Mouse (Mus musculus) heart, embryonic 10.5 days (tissue): ENCODE data around the gene Ssbp4. TPM values are rescaled to one million over a fixed set of nuclear protein-coding genes. Genes with fewer than 3 reads are reported as not detected.
A peak's percentile ranks its signal among the peaks of the same experiment; 100 is the strongest.

ENCODE experiments used
- DNase-seq: peaks from one replicate; pipeline ENCODE4 v3.0.0-alpha.2; 2017; ENCODE audit warnings: low spot score
- H3K27ac ChIP-seq: fragments of 300-500 bp; sonication (generic); 2 replicates; pipeline ENCODE4 v1.5.1; 2016; ENCODE audit warnings: mild to moderate bottlenecking
- H3K27me3 ChIP-seq: fragments of 300-500 bp; sonication (generic); 2 replicates; pipeline ENCODE4 v1.6.1; 2016; ENCODE audit warnings: mild to moderate bottlenecking; ENCODE audit not compliant: poor library complexity, insufficient read depth, severe bottlenecking
- H3K36me3 ChIP-seq: fragments of 300-500 bp; sonication (generic); 2 replicates; pipeline ENCODE4 v1.6.1; 2016; ENCODE audit warnings: mild to moderate bottlenecking, moderate library complexity
- H3K4me1 ChIP-seq: fragments of 300-500 bp; sonication (generic); 2 replicates; pipeline ENCODE4 v1.6.1; 2016; ENCODE audit warnings: mild to moderate bottlenecking
- H3K4me3 ChIP-seq: fragments of 300-500 bp; sonication (generic); 2 replicates; pipeline ENCODE4 v1.5.1; 2016; ENCODE audit warnings: mild to moderate bottlenecking, moderate library complexity
- H3K9me3 ChIP-seq: fragments of 300-500 bp; sonication (generic); 2 replicates; pipeline ENCODE4 v1.6.1; 2016; ENCODE audit warnings: mild to moderate bottlenecking, moderate library complexity
- WGBS: fragments of 180-500 bp; shearing (Covaris S2); methylation state at CpG from one replicate; pipeline ENCODE4 v1.1.7; 2016; 5-methylcytosine and 5-hydroxymethylcytosine counted together
- polyA plus RNA-seq: library from polyadenylated mRNA; unstranded; fragments of >200 nt; fragmentation: Nextera tagmentation; extraction: Ambion mirVana; gene quantifications from 2 replicates; pipeline ENCODE4 v1.2.1, GENCODE M21; 2016

Gene Ssbp4
- 67.3 and 107 TPM in 2 replicates for polyA plus RNA-seq

GRCm38 (mm10) chr8:70608749-70609367 lies at the start of gene Ssbp4:
Gene Ssbp4 (minus strand): TSS chr8:70608872.
- H3K4me1 ChIP-seq: peaks cover 60% of the 10 kb centered on the region
- no peaks in the 10 kb centered on the region for H3K9me3 ChIP-seq
- H3K4me3 ChIP-seq: peak within 1 kb of the TSS; percentile 83
- no peak for DNase-seq
- H3K36me3 ChIP-seq: peaks cover 3% of the 10 kb centered on the region; the same call in 1 of the 2 replicates
- H3K27me3 ChIP-seq: peaks cover 4% of the 10 kb centered on the region; the same call in 1 of the 2 replicates
- WGBS: 3% methylated on average over 26 of the region's 26 CpGs
- peak within 1 kb of the TSS; percentile 97 for H3K27ac ChIP-seq

- no peak overlapping the region for H3K4me3 ChIP-seq
- WGBS: 83% methylated on average over 2 of the region's 2 CpGs
- H3K27me3 ChIP-seq: no peaks in the 10 kb centered on the region
- H3K27ac ChIP-seq: peak overlapping the region; percentile 37; the same call in 1 of the 2 replicates
- H3K36me3 ChIP-seq: peaks cover 28% of the 10 kb centered on the region
- peaks cover 32% of the 10 kb centered on the region for H3K4me1 ChIP-seq
- DNase-seq: no peak
- no peaks in the 10 kb centered on the region for H3K9me3 ChIP-seq
These were observed 49.1 kb upstream of the Ssbp4 start for GRCm38 (mm10) chr8:70657739-70658138.

GRCm38 (mm10) chr8:70657214-70657613 lies 48.5 kb upstream of the Ssbp4 start:
- DNase-seq: no peak
- H3K36me3 ChIP-seq: peaks cover 33% of the 10 kb centered on the region
- no peak overlapping the region for H3K4me3 ChIP-seq
- 89% methylated on average over 3 of the region's 3 CpGs for WGBS
- H3K27me3 ChIP-seq: no peaks in the 10 kb centered on the region
- no peaks in the 10 kb centered on the region for H3K9me3 ChIP-seq
- H3K4me1 ChIP-seq: peaks cover 32% of the 10 kb centered on the region
- no peak overlapping the region for H3K27ac ChIP-seq

GRCm38 (mm10) chr8:70656193-70656790 lies 47.6 kb upstream of the Ssbp4 start:
- no peak for DNase-seq
- Histone ChIP-seq H3K9me3 (no peaks in the 10 kb centered on the region), H3K27me3 (no peaks in the 10 kb centered on the region), H3K36me3 (peaks cover 41% of the 10 kb centered on the region), H3K27ac (no peak overlapping the region), H3K4me1 (peaks cover 31% of the 10 kb centered on the region), H3K4me3 (no peak overlapping the region)
- WGBS: 77% methylated on average over 13 of the region's 13 CpGs

GRCm38 (mm10) chr8:70655469-70655868 lies 46.8 kb upstream of the Ssbp4 start:
- Histone ChIP-seq H3K4me3 (no peak overlapping the region), H3K27ac (0 out of 2 replicates have a peak overlapping the region, but pooled peaks have one; percentile 13), H3K27me3 (no peaks in the 10 kb centered on the region), H3K4me1 (peaks cover 26% of the 10 kb centered on the region), H3K9me3 (no peaks in the 10 kb centered on the region), H3K36me3 (peaks cover 50% of the 10 kb centered on the region)
- 68% methylated on average over 2 of the region's 2 CpGs for WGBS
- DNase-seq: no peak

GRCm38 (mm10) chr8:70654121-70654520 lies 45.4 kb upstream of the Ssbp4 start:
- WGBS: 69% methylated on average over 1 of the region's 1 CpGs
- Histone ChIP-seq H3K4me3 (no peak overlapping the region), H3K36me3 (peaks cover 57% of the 10 kb centered on the region), H3K4me1 (peaks cover 30% of the 10 kb centered on the region), H3K27me3 (no peaks in the 10 kb centered on the region), H3K27ac (no peak overlapping the region), H3K9me3 (no peaks in the 10 kb centered on the region)
- DNase-seq: no peak

- 58% methylated on average over 2 of the region's 2 CpGs for WGBS
- H3K36me3 ChIP-seq: peaks cover 62% of the 10 kb centered on the region
- peaks cover 29% of the 10 kb centered on the region for H3K4me1 ChIP-seq
- H3K27me3 ChIP-seq: no peaks in the 10 kb centered on the region
- no peak overlapping the region for H3K4me3 ChIP-seq
- H3K9me3 ChIP-seq: no peaks in the 10 kb centered on the region
- no peak for DNase-seq
- no peak overlapping the region for H3K27ac ChIP-seq
These were observed 44.6 kb upstream of the Ssbp4 start for GRCm38 (mm10) chr8:70653226-70653625.

GRCm38 (mm10) chr8:70650351-70650750 lies 41.7 kb upstream of the Ssbp4 start:
- peak overlapping the region; percentile 83 for H3K27ac ChIP-seq
- H3K36me3 ChIP-seq: peaks cover 46% of the 10 kb centered on the region
- H3K4me3 ChIP-seq: no peak overlapping the region
- peaks cover 49% of the 10 kb centered on the region for H3K4me1 ChIP-seq
- no peaks in the 10 kb centered on the region for H3K27me3 ChIP-seq
- H3K9me3 ChIP-seq: no peaks in the 10 kb centered on the region
- DNase-seq: no peak
- WGBS: 93% methylated on average over 17 of the region's 17 CpGs

- no peak overlapping the region for H3K4me3 ChIP-seq
- DNase-seq: peak; percentile 93
- H3K27me3 ChIP-seq: no peaks in the 10 kb centered on the region
- H3K27ac ChIP-seq: peak overlapping the region; percentile 83
- no peaks in the 10 kb centered on the region for H3K9me3 ChIP-seq
- peaks cover 36% of the 10 kb centered on the region for H3K36me3 ChIP-seq
- peaks cover 52% of the 10 kb centered on the region for H3K4me1 ChIP-seq
- 42% methylated on average over 4 of the region's 4 CpGs for WGBS
These were observed 40.7 kb upstream of the Ssbp4 start for GRCm38 (mm10) chr8:70649324-70649723.

GRCm38 (mm10) chr8:70648921-70649320 lies 40.2 kb upstream of the Ssbp4 start:
- peaks cover 52% of the 10 kb centered on the region for H3K4me1 ChIP-seq
- no peak for DNase-seq
- no peaks in the 10 kb centered on the region for H3K27me3 ChIP-seq
- WGBS: 59% methylated on average over 3 of the region's 3 CpGs
- H3K36me3 ChIP-seq: peaks cover 34% of the 10 kb centered on the region
- H3K27ac ChIP-seq: peak overlapping the region; percentile 83
- H3K4me3 ChIP-seq: no peak overlapping the region
- H3K9me3 ChIP-seq: no peaks in the 10 kb centered on the region

- Histone ChIP-seq H3K4me1 (peaks cover 53% of the 10 kb centered on the region), H3K36me3 (peaks cover 34% of the 10 kb centered on the region), H3K27me3 (no peaks in the 10 kb centered on the region), H3K4me3 (no peak overlapping the region), H3K27ac (peak overlapping the region; percentile 83), H3K9me3 (no peaks in the 10 kb centered on the region)
- DNase-seq: no peak
- WGBS: 45% methylated on average over 1 of the region's 1 CpGs
These were observed 39.4 kb upstream of the Ssbp4 start for GRCm38 (mm10) chr8:70648164-70648442.

GRCm38 (mm10) chr8:70647343-70648163 lies 38.9 kb upstream of the Ssbp4 start:
- Histone ChIP-seq H3K4me1 (peaks cover 57% of the 10 kb centered on the region), H3K27ac (peak overlapping the region; percentile 83)

GRCm38 (mm10) chr8:70646775-70647174 lies 38.1 kb upstream of the Ssbp4 start:
- Histone ChIP-seq H3K27ac (peak overlapping the region; percentile 83), H3K27me3 (no peaks in the 10 kb centered on the region), H3K4me3 (no peak overlapping the region), H3K36me3 (peaks cover 24% of the 10 kb centered on the region), H3K9me3 (no peaks in the 10 kb centered on the region), H3K4me1 (peaks cover 57% of the 10 kb centered on the region)
- DNase-seq: no peak

More at GRCm38 (mm10) chr8:70647343-70648163, 38.9 kb upstream of the Ssbp4 start:
- H3K9me3 ChIP-seq: no peaks in the 10 kb centered on the region
- H3K4me3 ChIP-seq: no peak overlapping the region
- 48% methylated on average over 8 of the region's 8 CpGs for WGBS
- peaks cover 32% of the 10 kb centered on the region for H3K36me3 ChIP-seq
- DNase-seq: no peak
- H3K27me3 ChIP-seq: no peaks in the 10 kb centered on the region
